Mouse (Mus musculus) skeletal muscle tissue, adult 2 months (tissue): ENCODE results near the gene Sptlc2.
A peak's percentile ranks its signal among the peaks of the same experiment; 100 is the strongest.

ENCODE experiments used
- DNase-seq: peaks from one replicate; pipeline ENCODE4 v3.0.0-alpha.2; 2012; ENCODE audit warnings: low read depth, low spot score

Gene Sptlc2

GRCm38 (mm10) chr12:87397126-87397525 lies 9.0 kb upstream of the Sptlc2 start:
- no peak for DNase-seq

GRCm38 (mm10) chr12:87394316-87394715 lies 6.2 kb upstream of the Sptlc2 start:
- DNase-seq = no peak

GRCm38 (mm10) chr12:87393447-87394145 lies 5.4 kb upstream of the Sptlc2 start:
- DNase-seq = peak; percentile 39

- DNase-seq = no peak
These were observed 3.2 kb upstream of the Sptlc2 start for GRCm38 (mm10) chr12:87391355-87391754.

- no peak for DNase-seq
These were observed 1.1 kb upstream of the Sptlc2 start for GRCm38 (mm10) chr12:87389231-87389630.

GRCm38 (mm10) chr12:87387171-87388121 lies 709 bp downstream of the Sptlc2 start:
- DNase-seq = no peak

GRCm38 (mm10) chr12:87385051-87385450 lies 3.1 kb downstream of the Sptlc2 start:
- no peak for DNase-seq

GRCm38 (mm10) chr12:87381380-87381682 lies 6.8 kb downstream of the Sptlc2 start:
- no peak for DNase-seq

- DNase-seq = no peak
These were observed 7.4 kb downstream of the Sptlc2 start for GRCm38 (mm10) chr12:87380586-87381379.

- no peak for DNase-seq
These were observed 8.7 kb downstream of the Sptlc2 start for GRCm38 (mm10) chr12:87379496-87379895.

- peak; percentile 25 for DNase-seq
These were observed 14.0 kb downstream of the Sptlc2 start for GRCm38 (mm10) chr12:87374159-87374558.

GRCm38 (mm10) chr12:87369319-87369718 lies 18.8 kb downstream of the Sptlc2 start:
- DNase-seq = no peak

- DNase-seq = no peak
These were observed 20.1 kb downstream of the Sptlc2 start for GRCm38 (mm10) chr12:87368092-87368491.

- DNase-seq = no peak
These were observed 22.5 kb downstream of the Sptlc2 start for GRCm38 (mm10) chr12:87365676-87366075.

GRCm38 (mm10) chr12:87362111-87362510 lies 26.0 kb downstream of the Sptlc2 start:
- DNase-seq = no peak

GRCm38 (mm10) chr12:87348029-87348428 lies 40.1 kb downstream of the Sptlc2 start:
- DNase-seq = no peak

- DNase-seq = no peak
These were observed 40.6 kb downstream of the Sptlc2 start for GRCm38 (mm10) chr12:87347511-87347910.

GRCm38 (mm10) chr12:87343084-87343605 lies 45.0 kb downstream of the Sptlc2 start:
- DNase-seq = no peak

- DNase-seq = no peak
These were observed 50.1 kb downstream of the Sptlc2 start for GRCm38 (mm10) chr12:87338082-87338481.

- DNase-seq = no peak
These were observed 53.3 kb downstream of the Sptlc2 start for GRCm38 (mm10) chr12:87334886-87335285.

GRCm38 (mm10) chr12:87333794-87334193 lies 54.4 kb downstream of the Sptlc2 start:
- DNase-seq = no peak

- peak; percentile 24 for DNase-seq
These were observed 55.6 kb downstream of the Sptlc2 start for GRCm38 (mm10) chr12:87332511-87332910.
